Mouse (Mus musculus) hindbrain, embryonic 13.5 days (tissue): ENCODE measurements at regions not wholly inside any gene's neighbourhood (a gene's known extent, or its start where the extent isn't known, plus 50 kb on each side); places are given as distances from the start of the nearest gene placed in this dataset.
"Not testable (repeated sequence)": the region's sequence is repeated elsewhere in the genome, so short reads cannot be mapped to it uniquely, and the experiment has no call there.

Experiments
- ATAC-seq: fragments of 200-750 bp; cut with Nextera tagmentation; 2 replicates; pipeline ENCODE4 v1.8.0; 2017; ENCODE audit warnings: moderate TSS enrichment; ENCODE audit not compliant: low FRiP score
- H3K27ac ChIP-seq: fragments of 300-500 bp; sonication (generic); 2 replicates; pipeline ENCODE4 v1.5.1; 2015; ENCODE audit warnings: inconsistent platforms, mild to moderate bottlenecking, moderate library complexity
- H3K27me3 ChIP-seq: fragments of 300-500 bp; sonication (generic); 2 replicates; pipeline ENCODE4 v1.6.1; 2015; ENCODE audit warnings: mild to moderate bottlenecking, inconsistent platforms
- H3K36me3 ChIP-seq: fragments of 300-500 bp; sonication (generic); 2 replicates; pipeline ENCODE4 v1.6.1; 2015; ENCODE audit warnings: mild to moderate bottlenecking, inconsistent platforms
- H3K4me1 ChIP-seq: fragments of 300-500 bp; sonication (generic); replicated peaks from 2 replicates; pipeline ENCODE4 v1.6.1; 2015; ENCODE audit warnings: inconsistent platforms
- H3K4me2 ChIP-seq: fragments of 300-500 bp; sonication (generic); 2 replicates; pipeline ENCODE4 v1.6.1; 2015; ENCODE audit warnings: inconsistent platforms, mild to moderate bottlenecking, moderate library complexity
- H3K4me3 ChIP-seq: fragments of 300-500 bp; sonication (generic); 2 replicates; pipeline ENCODE4 v1.5.1; 2015; ENCODE audit warnings: mild to moderate bottlenecking, inconsistent platforms
- H3K9ac ChIP-seq: fragments of 300-500 bp; sonication (generic); 2 replicates; pipeline ENCODE4 v1.6.1; 2015; ENCODE audit warnings: mild to moderate bottlenecking, inconsistent platforms
- H3K9me3 ChIP-seq: fragments of 300-500 bp; sonication (generic); 2 replicates; pipeline ENCODE4 v1.6.1; 2016; ENCODE audit warnings: inconsistent platforms
- WGBS: fragments of 180-500 bp; shearing (Covaris S2); methylation state at CpG from one replicate; pipeline ENCODE4 v1.1.7; 2015; 5-methylcytosine and 5-hydroxymethylcytosine counted together

- ATAC-seq, H3K9me3 ChIP-seq, H3K36me3 ChIP-seq, H3K27me3 ChIP-seq, H3K27ac ChIP-seq, H3K4me3 ChIP-seq, H3K4me1 ChIP-seq, H3K9ac ChIP-seq, H3K4me2 ChIP-seq: not testable (repeated sequence)
- WGBS = 30% methylated on average over 3 of the region's 3 CpGs
These were observed 337.2 kb upstream of the Nova1 start for GRCm38 (mm10) chr12:47155916-47156315.

- H3K27ac ChIP-seq = no peak overlapping the region; the same call in 1 of the 2 replicates
- no peaks in the 10 kb centered on the region for H3K4me1 ChIP-seq
- no peaks in the 10 kb centered on the region for H3K27me3 ChIP-seq
- no peak overlapping the region for H3K4me3 ChIP-seq
- no peak for ATAC-seq
- WGBS = 53% methylated on average over 4 of the region's 4 CpGs
- no peak overlapping the region for H3K4me2 ChIP-seq
- H3K9ac ChIP-seq = no peak overlapping the region
- H3K9me3 ChIP-seq = no peaks in the 10 kb centered on the region
- no peaks in the 10 kb centered on the region for H3K36me3 ChIP-seq
These were observed 321.9 kb upstream of the Nova1 start for GRCm38 (mm10) chr12:47140677-47141076.

GRCm38 (mm10) chr12:47129821-47130220, 311.1 kb upstream of the Nova1 start:
- H3K27ac ChIP-seq = no peak overlapping the region
- no peak for ATAC-seq
- 74% methylated on average over 9 of the region's 9 CpGs for WGBS
- no peak overlapping the region for H3K4me3 ChIP-seq
- H3K4me1 ChIP-seq = no peaks in the 10 kb centered on the region
- H3K36me3 ChIP-seq = no peaks in the 10 kb centered on the region
- H3K9ac ChIP-seq = no peak overlapping the region
- no peak overlapping the region for H3K4me2 ChIP-seq
- H3K9me3 ChIP-seq = no peaks in the 10 kb centered on the region
- H3K27me3 ChIP-seq = no peaks in the 10 kb centered on the region

GRCm38 (mm10) chr12:47128596-47128995, 309.9 kb upstream of the Nova1 start:
- Histone ChIP-seq H3K9ac (no peak overlapping the region), H3K27me3 (no peaks in the 10 kb centered on the region), H3K9me3 (no peaks in the 10 kb centered on the region), H3K36me3 (no peaks in the 10 kb centered on the region), H3K4me2 (no peak overlapping the region), H3K4me3 (no peak overlapping the region), H3K27ac (no peak overlapping the region), H3K4me1 (no peaks in the 10 kb centered on the region)
- WGBS = 89% methylated on average over 3 of the region's 3 CpGs
- no peak for ATAC-seq

- no peaks in the 10 kb centered on the region for H3K36me3 ChIP-seq
- H3K9me3 ChIP-seq = no peaks in the 10 kb centered on the region
- no peak overlapping the region for H3K4me3 ChIP-seq
- no peak overlapping the region for H3K9ac ChIP-seq
- no peaks in the 10 kb centered on the region for H3K27me3 ChIP-seq
- no peak overlapping the region for H3K4me2 ChIP-seq
- 0 out of 2 replicates have a peak, but pooled peaks have one; percentile 21 for ATAC-seq
- H3K27ac ChIP-seq = peak overlapping the region; percentile 64
- 54% methylated on average over 3 of the region's 3 CpGs for WGBS
- H3K4me1 ChIP-seq = 0 out of 2 replicates have a peak, but pooled peaks cover 5% of the 10 kb centered on the region
These were observed 302.7 kb upstream of the Nova1 start for GRCm38 (mm10) chr12:47121426-47121825.

- Histone ChIP-seq H3K4me1 (0 out of 2 replicates have a peak, but pooled peaks cover 5% of the 10 kb centered on the region), H3K4me3 (no peak overlapping the region), H3K9ac (no peak overlapping the region), H3K4me2 (no peak overlapping the region), H3K36me3 (no peaks in the 10 kb centered on the region), H3K9me3 (no peaks in the 10 kb centered on the region), H3K27ac (no peak overlapping the region), H3K27me3 (no peaks in the 10 kb centered on the region)
- 81% methylated on average over 3 of the region's 3 CpGs for WGBS
- ATAC-seq = no peak
These were observed 298.8 kb upstream of the Nova1 start for GRCm38 (mm10) chr12:47117504-47117903.

GRCm38 (mm10) chr12:47089234-47089633, 270.5 kb upstream of the Nova1 start:
- Histone ChIP-seq H3K27me3 (no peaks in the 10 kb centered on the region), H3K4me3 (no peak overlapping the region), H3K4me1 (no peaks in the 10 kb centered on the region), H3K9me3 (no peaks in the 10 kb centered on the region), H3K9ac (no peak overlapping the region), H3K27ac (no peak overlapping the region), H3K36me3 (no peaks in the 10 kb centered on the region), H3K4me2 (no peak overlapping the region)
- ATAC-seq = no peak

- WGBS = 26% methylated on average over 2 of the region's 2 CpGs
- ATAC-seq = no peak
- H3K27me3 ChIP-seq = no peaks in the 10 kb centered on the region
These were observed 256.2 kb upstream of the Nova1 start for GRCm38 (mm10) chr12:47074961-47075360.

GRCm38 (mm10) chr12:47052474-47052873, 233.7 kb upstream of the Nova1 start:
- Histone ChIP-seq H3K36me3 (no peaks in the 10 kb centered on the region), H3K4me2 (no peak overlapping the region), H3K4me3 (no peak overlapping the region), H3K4me1 (no peaks in the 10 kb centered on the region), H3K9me3 (no peaks in the 10 kb centered on the region), H3K27ac (no peak overlapping the region), H3K9ac (no peak overlapping the region), H3K27me3 (no peaks in the 10 kb centered on the region)
- no peak for ATAC-seq
- 87% methylated on average over 1 of the region's 1 CpGs for WGBS

More at GRCm38 (mm10) chr12:47074961-47075360, 256.2 kb upstream of the Nova1 start:
- no peak overlapping the region for H3K27ac ChIP-seq
- H3K4me1 ChIP-seq = no peaks in the 10 kb centered on the region
- H3K36me3 ChIP-seq = no peaks in the 10 kb centered on the region
- no peaks in the 10 kb centered on the region for H3K9me3 ChIP-seq
- H3K9ac ChIP-seq = no peak overlapping the region
- no peak overlapping the region for H3K4me3 ChIP-seq
- no peak overlapping the region for H3K4me2 ChIP-seq

- no peak overlapping the region for H3K9ac ChIP-seq
- H3K4me2 ChIP-seq = no peak overlapping the region
- H3K4me3 ChIP-seq = no peak overlapping the region
- H3K9me3 ChIP-seq = no peaks in the 10 kb centered on the region
- ATAC-seq = no peak
- 67% methylated on average over 6 of the region's 6 CpGs for whole genome bisulfite sequencing
- no peaks in the 10 kb centered on the region for H3K36me3 ChIP-seq
- no peaks in the 10 kb centered on the region for H3K4me1 ChIP-seq
- H3K27me3 ChIP-seq = no peaks in the 10 kb centered on the region
- no peak overlapping the region for H3K27ac ChIP-seq
These were observed 202.2 kb upstream of the Nova1 start for GRCm38 (mm10) chr12:47020810-47021348.

GRCm38 (mm10) chr12:46992343-46992742, 173.6 kb upstream of the Nova1 start:
- H3K27ac ChIP-seq = no peak overlapping the region
- H3K27me3 ChIP-seq = no peaks in the 10 kb centered on the region
- no peak for ATAC-seq
- H3K36me3 ChIP-seq = no peaks in the 10 kb centered on the region
- no peaks in the 10 kb centered on the region for H3K9me3 ChIP-seq
- no peak overlapping the region for H3K9ac ChIP-seq
- WGBS = 86% methylated on average over 1 of the region's 1 CpGs
- H3K4me1 ChIP-seq = no peaks in the 10 kb centered on the region
- H3K4me3 ChIP-seq = no peak overlapping the region
- H3K4me2 ChIP-seq = no peak overlapping the region

GRCm38 (mm10) chr12:46988972-46989371, 170.2 kb upstream of the Nova1 start:
- WGBS = 91% methylated on average over 2 of the region's 2 CpGs
- H3K36me3 ChIP-seq = no peaks in the 10 kb centered on the region
- H3K4me3 ChIP-seq = no peak overlapping the region
- no peak for ATAC-seq
- H3K9ac ChIP-seq = no peak overlapping the region
- H3K4me1 ChIP-seq = no peaks in the 10 kb centered on the region
- H3K27ac ChIP-seq = no peak overlapping the region
- H3K27me3 ChIP-seq = no peaks in the 10 kb centered on the region
- no peak overlapping the region for H3K4me2 ChIP-seq
- H3K9me3 ChIP-seq = no peaks in the 10 kb centered on the region

GRCm38 (mm10) chr12:46950223-46950779, 131.6 kb upstream of the Nova1 start:
- H3K4me2 ChIP-seq = no peak overlapping the region
- no peaks in the 10 kb centered on the region for H3K4me1 ChIP-seq
- H3K9ac ChIP-seq = no peak overlapping the region
- no peak overlapping the region for H3K27ac ChIP-seq
- no peak for ATAC-seq
- H3K4me3 ChIP-seq = no peak overlapping the region
- H3K36me3 ChIP-seq = no peaks in the 10 kb centered on the region
- H3K27me3 ChIP-seq = no peaks in the 10 kb centered on the region
- WGBS = 68% methylated on average over 3 of the region's 3 CpGs
- no peaks in the 10 kb centered on the region for H3K9me3 ChIP-seq
